Comparison of ENCODE assay signal across 9 mouse cellular contexts in the genomic region with DNA sequence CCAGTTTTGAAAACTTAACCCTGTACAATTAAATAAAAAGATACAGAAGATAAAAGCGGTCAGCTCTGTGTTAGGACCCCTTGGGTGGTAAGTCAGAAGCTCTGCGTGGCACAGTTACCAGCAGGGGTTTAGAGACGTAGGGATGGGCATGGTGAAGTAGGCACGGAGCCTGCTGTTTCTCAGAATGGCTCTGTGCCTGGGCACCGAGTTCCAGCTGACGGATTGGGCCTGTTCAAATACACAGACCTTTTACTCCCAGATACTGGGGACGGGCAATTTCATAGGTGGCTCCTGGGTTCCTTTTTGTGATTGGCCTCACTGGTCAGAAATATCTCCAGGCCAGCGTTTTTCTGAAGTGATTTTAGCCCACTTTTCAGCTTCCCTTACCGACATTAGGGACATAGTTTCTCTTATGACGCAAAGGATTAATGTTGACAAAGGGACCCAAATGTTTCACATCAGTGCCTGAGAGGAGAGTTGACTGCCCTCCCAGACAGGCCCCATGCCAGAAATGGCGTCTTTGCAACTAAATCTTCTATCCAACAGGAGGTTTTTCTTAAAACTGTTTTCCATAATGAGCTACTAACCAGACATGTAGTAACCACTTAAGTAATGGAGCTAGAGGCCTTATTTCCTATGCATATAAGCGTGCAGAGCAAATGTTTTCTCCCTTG.
DNase-seq lines count a peak whose midpoint lies in the region; ATAC-seq lines count a peak whose summit lies in the region.
"Had no signal": no experiment of that assay in that cellular context is flagged by ENCODE, and none has a peak within 500 bp of the region (broad histone marks: within the 10 kb centered on the region; RNA-seq: fewer than 3 reads in every experiment).

No protein-coding gene starts in this region.

- 67% methylated on average over 12 of the region's 12 CpGs for WGBS in hindbrain, embryonic 13.5 days
- WGBS in hindbrain, embryonic 14.5 days = 67% methylated on average over 12 of the region's 12 CpGs
- WGBS in embryonic facial prominence, embryonic 15.5 days = 50% methylated on average over 12 of the region's 12 CpGs
- WGBS in liver, embryonic 11.5 days = 69% methylated on average over 12 of the region's 12 CpGs

- H3K9me3 ChIP-seq in hindbrain, embryonic 13.5 days = no peaks in the 10 kb centered on the region
- no peaks in the 10 kb centered on the region for H3K9me3 ChIP-seq in hindbrain, embryonic 14.5 days (ENCODE audit: control insufficient read depth, low read length)
- H3K9me3 ChIP-seq in embryonic facial prominence, embryonic 15.5 days (replicated peaks) = no peaks in the 10 kb centered on the region
- H3K9me3 ChIP-seq in liver, embryonic 11.5 days (ENCODE audit: control insufficient read depth, low read length) = no peaks in the 10 kb centered on the region
- H3K9me3 ChIP-seq: G1E had no signal

- H3K4me2 ChIP-seq in hindbrain, embryonic 13.5 days = no peak overlapping the region
- no peak overlapping the region for H3K4me2 ChIP-seq in hindbrain, embryonic 14.5 days (replicated peaks)
- no peak overlapping the region for H3K4me2 ChIP-seq in embryonic facial prominence, embryonic 15.5 days (replicated peaks)
- H3K4me2 ChIP-seq in liver, embryonic 11.5 days = no peak overlapping the region

- no peaks in the 10 kb centered on the region for H3K36me3 ChIP-seq in hindbrain, embryonic 13.5 days
- H3K36me3 ChIP-seq in hindbrain, embryonic 14.5 days (replicated peaks; ENCODE audit: control insufficient read depth, insufficient read depth) = no peaks in the 10 kb centered on the region
- no peaks in the 10 kb centered on the region for H3K36me3 ChIP-seq in embryonic facial prominence, embryonic 15.5 days
- H3K36me3 ChIP-seq in liver, embryonic 11.5 days (ENCODE audit: control insufficient read depth, insufficient read depth, low read length) = no peaks in the 10 kb centered on the region

- no peak overlapping the region for H3K9ac ChIP-seq in hindbrain, embryonic 13.5 days
- H3K9ac ChIP-seq in hindbrain, embryonic 14.5 days = no peak overlapping the region
- H3K9ac ChIP-seq in embryonic facial prominence, embryonic 15.5 days = no peak overlapping the region
- no peak overlapping the region for H3K9ac ChIP-seq in liver, embryonic 11.5 days (ENCODE audit: low read depth, low read length)

- peaks cover 38% of the 10 kb centered on the region for H3K4me1 ChIP-seq in hindbrain, embryonic 13.5 days (replicated peaks)
- peaks cover 11% of the 10 kb centered on the region; the same call in 1 of the 2 replicates for H3K4me1 ChIP-seq in hindbrain, embryonic 14.5 days (replicated peaks; ENCODE audit: control insufficient read depth, insufficient read depth, low read length)
- peaks cover 53% of the 10 kb centered on the region for H3K4me1 ChIP-seq in embryonic facial prominence, embryonic 15.5 days
- peaks cover 72% of the 10 kb centered on the region for H3K4me1 ChIP-seq in liver, embryonic 11.5 days (replicated peaks; ENCODE audit: control insufficient read depth, insufficient read depth, low read length)

- ATAC-seq in hindbrain, embryonic 13.5 days (ENCODE audit: low FRiP score) = no peak
- ATAC-seq in hindbrain, embryonic 14.5 days (ENCODE audit: low FRiP score) = no peak
- ATAC-seq in embryonic facial prominence, embryonic 15.5 days (ENCODE audit: insufficient number of reproducible peaks, low FRiP score, low TSS enrichment, low read depth) = no peak
- no peak for ATAC-seq in liver, embryonic 11.5 days (replicated peaks; ENCODE audit: low FRiP score)

- no peak overlapping the region for H3K4me3 ChIP-seq in hindbrain, embryonic 13.5 days
- H3K4me3 ChIP-seq in hindbrain, embryonic 14.5 days (replicated peaks; ENCODE audit: low read length) = no peak overlapping the region
- H3K4me3 ChIP-seq in embryonic facial prominence, embryonic 15.5 days (replicated peaks) = no peak overlapping the region
- H3K4me3 ChIP-seq in liver, embryonic 11.5 days (ENCODE audit: low read depth, low read length) = no peak overlapping the region

- H3K27ac ChIP-seq in hindbrain, embryonic 13.5 days = peak overlapping the region; percentile 8; the same call in 1 of the 2 replicates
- H3K27ac ChIP-seq in hindbrain, embryonic 14.5 days = no peak overlapping the region
- peak overlapping the region; percentile 71 for H3K27ac ChIP-seq in embryonic facial prominence, embryonic 15.5 days (replicated peaks)
- peak overlapping the region; percentile 13; the same call in 1 of the 2 replicates for H3K27ac ChIP-seq in liver, embryonic 11.5 days (ENCODE audit: low read depth, low read length)

- no peak for DNase-seq in hindbrain, embryonic 14.5 days (ENCODE audit: low spot score)
- peak; percentile 58 to 63 for DNase-seq in cerebellum, adult 18-20 months
- no peak for DNase-seq in liver, embryonic 11.5 days (ENCODE audit: low spot score)
- DNase-seq in spleen, adult 12 weeks (ENCODE audit: low spot score) = no peak
- no peak for DNase-seq in Muller cell, postnatal 12 days (ENCODE audit: inconsistent ontology term)
- no peak for DNase-seq in right cerebral cortex, postnatal 25 days

- no peaks in the 10 kb centered on the region for H3K27me3 ChIP-seq in hindbrain, embryonic 13.5 days
- H3K27me3 ChIP-seq in hindbrain, embryonic 14.5 days (ENCODE audit: control insufficient read depth, insufficient read depth, low read length) = no peaks in the 10 kb centered on the region
- H3K27me3 ChIP-seq in embryonic facial prominence, embryonic 15.5 days = no peaks in the 10 kb centered on the region
- no peaks in the 10 kb centered on the region for H3K27me3 ChIP-seq in liver, embryonic 11.5 days (replicated peaks; ENCODE audit: control insufficient read depth, insufficient read depth, low read length)

Comparison
In these comparisons a context has a peak if more than half of its experiments do, and no peak if none do; other contexts are left out.
1. DNase-seq: peak in cerebellum, adult 18-20 months (2 of 2); none in hindbrain, embryonic 14.5 days (single experiment), liver, embryonic 11.5 days (single experiment), spleen, adult 12 weeks (single experiment), Muller cell, postnatal 12 days (single experiment) and right cerebral cortex, postnatal 25 days (single experiment).